Mouse (Mus musculus): ENCODE results near the gene Wee2.

GRCm38 (mm10) chr6:40493229-40493628 is 54.3 kb downstream of the Wee2 start, which contains the start of gene Tas2r108:
- TF ChIP-seq POLR2A (IDR thresholded peaks at IDR 0.05; ENCODE audit: control insufficient read depth, low read depth, low read length) = no peak
- no peak for TF ChIP-seq CTCF (IDR thresholded peaks at IDR 0.05; ENCODE audit: control insufficient read depth, insufficient read depth, insufficient replicate concordance, low read depth, low read length)

All from testis, adult 2 months (tissue).